Mouse (Mus musculus): Measurements from ENCODE around the gene Xylb.

DNA sequence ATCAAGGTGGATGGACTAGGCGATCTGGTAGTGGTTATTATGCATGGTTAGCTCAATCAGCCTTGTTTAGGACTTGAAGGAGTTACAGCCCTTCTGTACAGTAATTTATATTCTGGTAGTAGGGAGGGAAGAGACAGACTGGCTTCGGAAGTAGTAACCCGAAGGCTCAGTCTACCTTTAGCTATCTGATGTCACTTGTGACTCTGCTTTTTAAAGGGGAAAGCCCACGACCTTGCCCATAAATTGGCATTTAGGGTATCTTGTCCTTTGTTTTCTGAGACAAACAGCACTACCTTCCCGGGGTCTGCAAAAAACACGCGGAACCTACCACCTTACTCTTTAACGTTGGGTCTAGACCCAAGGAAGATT lies 17.0 kb upstream of the Xylb start:
- no peak for TF ChIP-seq POLR2A (IDR thresholded peaks at IDR 0.05; ENCODE audit: low read depth, low read length)
- no peak for TF ChIP-seq CTCF (IDR thresholded peaks at IDR 0.05; ENCODE audit: extremely low read depth, insufficient read depth, insufficient read length, insufficient replicate concordance)
